Mouse (Mus musculus): ENCODE data around the gene Gm42372.

The Gm42372 gene

GRCm38 (mm10) chr7:17030239-17030638 lies 47.4 kb downstream of the Gm42372 start:
- DNase-seq (ENCODE audit: low read depth): no peak

All from NIH3T3 (cell line).